Mouse (Mus musculus): ENCODE results near the gene Il17rd. TPM values are rescaled to one million over a fixed set of nuclear protein-coding genes. Genes with fewer than 3 reads are reported as not detected.

Gene Il17rd
- 1 to 10 TPM; 3.6 to 5.7 TPM for total RNA-seq (2021)

DNA sequence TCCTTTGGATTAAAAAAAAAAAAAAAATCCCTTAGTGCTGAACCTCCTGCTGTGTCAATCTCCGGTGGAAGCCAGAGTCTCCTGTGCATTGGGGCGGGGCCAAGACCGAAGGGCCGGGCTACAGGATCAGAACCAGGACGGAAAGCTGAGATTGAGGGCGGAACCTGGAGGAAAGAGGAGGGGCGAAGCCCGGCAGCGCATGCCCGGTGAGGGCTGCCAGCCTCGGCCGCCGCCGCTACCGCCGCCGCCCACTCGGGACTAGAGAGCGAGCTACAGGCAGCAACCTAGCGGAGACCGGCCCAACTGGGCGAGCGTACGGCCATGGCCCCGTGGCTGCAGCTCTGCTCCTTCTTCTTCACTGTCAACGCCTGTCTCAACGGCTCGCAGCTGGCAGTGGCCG lies at the start of gene Il17rd:
TSS of gene Il17rd (plus strand) at position 159 of the 400 bp plus-strand sequence.
- intact Hi-C loops (cut with DNase I): no loop called here
- peak; percentile 92 for DNase-seq (ENCODE audit: low spot score)

DNA sequence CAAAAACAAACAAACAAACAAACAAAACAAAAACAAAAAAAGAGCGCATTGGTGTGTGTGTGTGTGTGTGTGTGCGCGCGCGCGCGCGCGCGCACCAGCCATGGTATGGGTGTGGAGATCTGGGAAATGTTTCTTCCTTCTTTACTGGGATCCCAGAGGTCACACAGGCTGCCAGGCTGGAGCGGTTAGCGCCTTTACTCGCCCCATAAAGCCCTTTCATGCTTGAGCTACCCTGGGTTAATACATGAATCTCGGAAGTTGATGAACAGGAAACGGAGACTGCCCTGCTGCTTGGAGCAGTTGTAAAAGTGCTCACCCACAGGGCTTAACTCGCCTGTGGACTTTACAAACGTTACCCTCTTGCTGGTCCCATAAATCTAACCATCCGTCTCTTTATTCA lies 47.1 kb upstream of the Il17rd start:
- intact Hi-C loops (cut with DNase I): loop anchor here (5.0 kb wide), 1 partner anchor 41 kb away; no protein-coding TSS in a partner anchor
- no peak for DNase-seq (ENCODE audit: low spot score)

DNA sequence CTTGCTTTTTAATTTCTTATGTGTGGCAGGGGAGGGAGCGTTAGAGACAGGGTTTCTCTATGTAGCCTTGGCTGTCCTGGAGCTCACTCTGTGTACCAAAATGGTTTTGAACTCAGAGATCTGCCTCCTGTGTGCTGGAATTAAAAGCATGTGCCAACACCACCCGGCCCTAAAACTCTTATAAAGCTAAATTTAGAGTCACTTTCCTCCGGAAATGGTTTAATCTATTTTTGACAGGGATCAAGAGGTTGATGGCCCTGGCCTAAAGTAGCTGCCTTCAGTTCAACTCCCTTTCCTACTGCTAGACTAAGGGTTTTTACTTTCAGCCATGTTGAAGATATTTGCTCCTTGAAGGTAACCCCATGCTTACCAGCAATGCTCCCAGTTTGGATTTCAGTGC lies 45.3 kb upstream of the Il17rd start:
- intact Hi-C loops (cut with DNase I): loop anchor here (5.0 kb wide), 1 partner anchor 39 kb away; no protein-coding TSS in a partner anchor
- DNase-seq (ENCODE audit: low spot score): no peak

DNA sequence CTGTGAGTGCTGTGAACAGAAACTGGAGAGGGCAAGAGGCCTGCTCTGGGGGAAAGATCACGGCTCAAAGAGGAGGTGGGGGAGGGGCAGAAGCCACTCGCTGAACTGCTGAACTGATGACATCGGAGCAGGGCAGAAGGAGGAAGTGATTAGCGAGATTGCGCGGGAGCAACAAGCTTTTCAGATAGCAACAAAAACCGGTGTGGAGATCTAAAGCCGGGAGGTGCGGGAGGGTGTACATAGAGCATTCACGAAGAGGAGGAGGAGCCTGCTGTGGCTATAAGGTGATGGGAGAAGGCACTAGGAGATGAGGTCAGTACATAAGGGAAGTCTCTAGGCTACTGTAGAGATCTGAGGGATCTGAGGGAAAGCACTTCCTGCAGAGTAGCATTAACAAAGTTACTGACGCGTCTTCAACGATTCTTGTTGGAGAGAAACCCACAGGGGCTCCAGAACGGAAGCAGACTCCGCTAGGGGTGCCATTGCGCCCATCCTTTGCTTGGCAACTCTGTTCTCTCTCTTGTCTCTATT lies 44.5 kb upstream of the Il17rd start, which contains the start of gene Hesx1:
TSS of gene Hesx1 (plus strand) at position 206 of the 531 bp plus-strand sequence.
- intact Hi-C loops (cut with DNase I): loop anchor here (5.0 kb wide), 1 partner anchor 38 kb away; no protein-coding TSS in a partner anchor
- no peak for DNase-seq (ENCODE audit: low spot score)

DNA sequence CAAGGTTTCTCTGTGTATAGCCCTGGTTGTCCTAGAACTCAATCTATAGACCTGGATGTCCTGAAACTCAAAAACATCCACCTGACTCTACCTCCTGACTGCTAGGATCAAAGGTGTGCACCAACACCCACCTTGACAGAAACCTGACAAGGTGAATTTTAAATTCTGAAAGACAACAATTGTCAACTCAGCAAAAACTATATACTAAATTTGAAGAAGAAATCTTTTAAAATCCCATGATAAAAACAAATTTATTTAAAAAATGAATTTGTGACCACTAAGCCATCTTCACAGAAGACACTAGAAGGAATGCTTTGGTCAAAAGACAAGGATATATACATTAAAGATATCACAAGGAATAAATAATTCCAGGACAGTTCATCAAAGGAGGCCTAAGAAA lies 42.5 kb upstream of the Il17rd start:
- no peak for DNase-seq (ENCODE audit: low spot score)
- intact Hi-C loops (cut with DNase I): no loop called here

DNA sequence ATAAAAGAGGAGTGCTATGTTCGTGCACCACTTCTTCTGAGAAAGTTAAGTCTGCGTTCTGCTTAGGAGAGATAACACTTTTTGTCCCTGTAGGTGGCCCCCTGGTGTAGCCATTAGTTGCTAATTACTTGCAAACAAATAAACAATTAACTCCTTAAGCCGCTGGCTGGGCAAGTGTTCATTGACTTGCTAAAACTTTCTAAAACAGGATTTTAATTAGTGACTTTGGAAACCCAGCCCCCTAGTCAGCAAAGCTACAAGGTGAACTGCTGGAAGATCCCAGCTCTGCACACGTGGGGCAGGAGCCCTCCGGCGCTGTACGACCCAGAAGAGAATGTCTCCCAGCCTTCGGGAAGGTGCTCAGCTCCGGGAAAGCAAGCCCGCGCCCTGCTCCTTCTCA lies 38.4 kb upstream of the Il17rd start:
- intact Hi-C loops (cut with DNase I): no loop called here

DNA sequence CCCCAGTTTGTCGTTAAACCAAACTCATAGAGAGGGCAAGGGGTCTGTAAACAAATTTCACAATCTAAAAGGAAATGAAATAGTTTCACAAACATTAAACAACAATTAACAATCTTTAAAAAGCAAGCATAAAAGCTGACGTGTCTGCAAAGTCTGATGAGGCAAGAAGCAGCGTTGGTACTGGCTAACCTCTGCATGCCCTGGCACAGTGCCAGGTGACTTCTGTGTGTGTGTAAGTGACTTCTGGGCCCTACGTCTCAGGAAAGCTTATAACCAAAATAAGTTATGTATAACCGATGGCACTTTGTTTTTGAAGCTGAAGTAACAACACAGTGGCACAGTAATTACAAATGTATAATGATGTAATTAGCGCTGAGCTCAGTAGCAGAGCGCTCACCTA lies 33.8 kb upstream of the Il17rd start:
- no peak for DNase-seq (ENCODE audit: low spot score)
- intact Hi-C loops (cut with DNase I): no loop called here

More for the DNA sequence above, 38.4 kb upstream of the Il17rd start:
- DNase-seq (ENCODE audit: low spot score): no peak

DNA sequence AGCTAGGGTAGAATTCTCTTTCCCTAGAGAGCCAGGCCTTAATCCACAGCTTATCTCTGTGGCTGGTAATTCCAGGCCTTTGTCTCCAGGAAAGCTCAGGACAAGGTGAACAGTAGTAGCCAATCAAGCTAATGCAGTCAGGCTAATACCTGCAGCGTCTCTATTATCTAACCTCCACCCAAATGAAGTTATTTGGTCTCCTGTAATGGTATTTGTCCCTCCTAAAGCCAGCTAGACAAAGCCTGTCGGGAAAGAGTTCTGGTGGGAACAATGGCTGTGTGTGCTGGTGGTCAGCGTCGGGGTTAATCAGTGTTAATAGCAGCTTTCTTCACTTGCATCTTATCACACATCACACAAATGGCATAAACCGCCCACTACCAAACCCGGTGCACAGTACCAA lies 32.8 kb upstream of the Il17rd start:
- intact Hi-C loops (cut with DNase I): no loop called here

DNA sequence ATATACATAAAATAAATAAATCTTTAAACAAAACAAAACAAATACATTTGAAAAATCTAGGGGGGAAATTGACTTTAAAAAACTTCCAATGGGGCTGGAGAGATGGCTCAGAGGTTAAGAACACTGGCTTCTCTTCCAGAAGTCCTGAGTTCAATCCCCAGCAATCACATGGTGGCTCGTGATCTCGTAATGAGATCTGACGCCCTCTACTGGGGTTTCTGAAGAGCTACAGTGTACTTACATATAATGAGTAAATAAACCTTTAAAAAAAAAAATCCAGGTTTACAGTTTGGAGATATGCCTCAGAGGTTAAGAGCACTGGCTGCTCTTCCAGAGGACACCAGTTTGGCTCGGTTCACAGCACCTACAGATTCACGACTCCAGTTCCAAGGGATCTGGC lies 27.2 kb upstream of the Il17rd start:
- DNase-seq (ENCODE audit: low spot score): no peak
- intact Hi-C loops (cut with DNase I): no loop called here

More for the DNA sequence above, 32.8 kb upstream of the Il17rd start:
- DNase-seq (ENCODE audit: low spot score): no peak

DNA sequence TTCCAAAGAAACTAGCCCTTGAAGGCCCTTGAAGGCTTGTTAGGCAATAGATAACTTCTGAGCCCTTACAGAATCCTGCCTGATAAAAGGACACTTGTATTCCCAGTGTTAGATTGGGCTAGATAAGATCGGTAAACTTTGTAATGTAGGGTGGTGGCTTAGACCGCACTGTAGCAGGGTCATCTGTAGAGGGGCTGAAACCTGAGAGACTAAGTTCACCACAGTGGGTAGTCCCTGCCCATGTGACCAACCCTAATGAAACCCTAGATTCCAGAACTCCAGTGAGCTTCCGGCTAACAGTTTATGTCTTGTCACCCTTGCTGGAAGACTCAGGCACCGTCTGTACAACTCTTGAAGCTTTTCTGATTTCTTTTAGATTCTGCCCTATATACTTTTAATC lies 25.1 kb upstream of the Il17rd start:
- DNase-seq (ENCODE audit: low spot score): no peak
- intact Hi-C loops (cut with DNase I): no loop called here

DNA sequence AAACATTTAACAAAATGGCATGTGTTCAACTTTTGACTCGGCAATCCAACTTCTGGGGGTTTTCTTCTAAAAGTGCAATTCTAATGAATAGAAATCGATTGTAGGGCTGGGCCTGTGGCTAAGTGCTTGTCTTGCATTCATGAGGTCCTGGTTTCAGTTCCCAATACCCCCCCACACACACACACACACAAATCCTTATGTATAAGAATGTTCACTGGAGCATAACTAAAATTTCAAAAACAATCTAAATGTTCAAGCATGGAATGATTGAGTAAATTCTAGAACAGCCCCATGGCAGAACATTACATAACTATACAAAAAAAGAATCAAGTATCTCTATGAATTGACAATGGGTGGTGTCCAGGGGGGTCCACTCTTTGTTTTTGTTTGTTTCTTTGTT lies 20.8 kb upstream of the Il17rd start:
- intact Hi-C loops (cut with DNase I): no loop called here
- DNase-seq (ENCODE audit: low spot score): no peak

DNA sequence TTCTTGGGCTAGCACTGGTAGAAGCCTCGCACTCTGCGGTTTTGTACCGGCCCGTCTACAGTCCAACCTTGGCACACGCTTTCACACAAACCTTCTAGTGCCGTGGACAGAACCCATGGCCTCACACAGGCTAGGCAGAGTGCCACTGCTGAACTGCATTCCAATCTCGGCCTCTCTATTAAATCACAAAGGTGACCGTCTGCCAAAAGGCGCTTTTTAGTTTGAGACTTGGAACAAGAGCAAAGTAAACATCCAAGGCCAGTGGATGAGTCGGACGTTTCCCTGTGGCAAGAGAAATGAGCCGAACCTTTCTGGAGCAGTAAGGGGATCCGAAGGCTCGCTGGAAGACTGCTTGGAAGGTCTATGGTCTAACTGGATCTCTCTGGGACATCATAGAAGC lies 18.9 kb upstream of the Il17rd start:
- intact Hi-C loops (cut with DNase I): loop anchor here (5.0 to 10.0 kb wide), 2 partner anchors 33 to 355 kb away; partner anchors contain the start of gene Pde12
- no peak for DNase-seq (ENCODE audit: low spot score)

DNA sequence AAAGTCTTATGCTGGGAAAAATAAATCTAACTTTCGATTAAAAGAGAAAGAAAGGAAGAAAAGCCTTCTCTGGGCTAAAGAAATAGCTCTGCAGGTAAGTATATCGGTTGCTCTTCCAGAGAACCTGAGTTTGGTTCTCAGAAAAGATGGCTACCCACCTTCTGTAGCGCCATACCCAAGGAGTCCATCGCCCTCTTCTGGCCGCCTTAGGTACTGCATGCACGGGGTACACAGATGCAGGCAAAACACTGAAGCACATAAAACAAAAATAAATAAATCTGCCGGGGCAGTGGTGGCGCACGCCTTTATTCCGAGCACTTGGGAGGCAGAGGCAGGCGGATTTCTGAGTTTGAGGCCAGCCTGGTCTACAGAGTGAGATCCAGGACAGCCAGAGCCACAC lies 15.9 kb upstream of the Il17rd start:
- no peak for DNase-seq (ENCODE audit: low spot score)
- intact Hi-C loops (cut with DNase I): loop anchor here (5.0 to 10.0 kb wide), 2 partner anchors 36 to 358 kb away; partner anchors contain the start of gene Pde12

DNA sequence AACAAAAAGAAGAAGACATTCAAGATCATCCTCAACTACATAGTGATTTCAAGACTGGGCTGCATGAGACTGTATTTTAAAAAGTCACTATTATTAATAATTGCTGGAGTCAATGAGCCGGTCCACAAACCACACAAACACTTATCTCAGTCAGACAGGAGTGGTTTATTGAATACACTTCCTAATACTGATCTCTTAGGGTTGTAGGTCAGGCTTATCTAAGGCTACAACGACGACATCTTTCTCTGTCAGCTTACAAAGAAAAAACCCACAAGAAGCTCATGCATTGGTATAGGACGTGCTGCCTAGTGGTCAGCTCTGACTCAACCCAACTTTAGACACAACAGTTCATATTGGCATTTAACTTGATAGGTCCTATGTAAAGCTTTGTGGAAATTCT lies 14.1 kb upstream of the Il17rd start:
- intact Hi-C loops (cut with DNase I): loop anchor here (5.0 to 10.0 kb wide), 2 partner anchors 37 to 360 kb away; partner anchors contain the start of gene Pde12
- DNase-seq (ENCODE audit: low spot score): no peak

DNA sequence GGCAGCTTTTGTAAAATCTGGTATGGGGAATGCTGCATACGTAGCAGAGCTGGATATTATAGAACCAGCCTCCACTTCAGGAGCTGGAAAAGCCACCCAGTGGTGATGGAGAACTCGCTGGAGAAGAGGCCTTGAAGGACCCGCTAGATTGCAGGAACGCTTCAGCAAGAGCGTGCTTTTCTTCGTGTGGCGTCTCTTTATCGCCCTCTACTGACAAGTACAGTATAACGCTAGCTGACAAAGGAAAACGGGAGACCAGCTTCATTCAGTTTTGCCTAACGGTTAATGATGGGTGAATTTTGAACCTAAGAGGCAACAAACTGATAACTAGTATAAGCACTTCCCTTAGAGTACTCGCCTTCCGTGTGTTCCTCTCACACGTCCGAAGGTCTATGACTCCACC lies 9.0 kb upstream of the Il17rd start:
- intact Hi-C loops (cut with DNase I): loop anchor here (2.0 to 10.0 kb wide), 5 partner anchors 37 to 365 kb away; partner anchors contain the start of genes Hesx1 and Pde12
- DNase-seq (ENCODE audit: low spot score): no peak

DNA sequence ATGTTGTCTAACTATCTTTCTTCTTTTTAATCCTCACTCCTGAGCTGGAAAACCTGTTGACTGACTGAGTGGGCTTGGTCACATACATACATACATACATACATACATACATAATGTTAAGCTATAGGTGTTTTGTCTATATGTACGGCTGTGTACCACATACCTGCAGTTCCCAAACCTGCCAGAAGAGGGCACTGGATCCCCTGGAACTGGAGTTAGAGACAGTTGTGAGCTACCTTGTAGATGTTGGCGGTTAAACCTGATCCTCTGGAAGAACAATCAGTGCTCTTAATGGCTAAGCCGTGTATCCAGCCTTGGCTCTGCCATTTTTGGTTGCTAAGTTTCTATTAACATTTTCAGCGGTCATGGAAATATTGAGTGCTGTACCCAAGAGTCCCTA lies 7.6 kb upstream of the Il17rd start:
- intact Hi-C loops (cut with DNase I): loop anchor here (1.0 to 5.0 kb wide), 4 partner anchors 36 to 154 kb away; partner anchors contain the start of gene Hesx1
- peak; percentile 26 for DNase-seq (ENCODE audit: low spot score)

DNA sequence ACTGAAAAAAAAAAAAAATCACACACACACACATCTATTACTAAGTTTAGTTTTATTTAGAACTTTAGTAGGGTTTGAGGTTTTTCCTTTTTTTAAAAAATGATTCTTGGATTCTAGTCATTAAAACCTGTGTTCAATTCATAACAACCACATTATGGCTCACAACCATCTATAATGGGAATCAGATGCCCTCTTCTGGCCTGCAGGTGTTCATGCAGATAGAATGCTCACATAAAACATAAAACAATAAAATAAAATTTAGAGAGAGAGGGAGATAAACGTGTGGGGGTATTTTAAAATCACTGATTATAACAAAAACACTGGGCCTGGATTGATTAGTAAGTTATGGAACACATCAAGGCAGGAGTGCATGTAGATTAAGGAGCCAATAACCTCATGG lies 1.2 kb upstream of the Il17rd start:
- intact Hi-C loops (cut with DNase I): no loop called here

DNA sequence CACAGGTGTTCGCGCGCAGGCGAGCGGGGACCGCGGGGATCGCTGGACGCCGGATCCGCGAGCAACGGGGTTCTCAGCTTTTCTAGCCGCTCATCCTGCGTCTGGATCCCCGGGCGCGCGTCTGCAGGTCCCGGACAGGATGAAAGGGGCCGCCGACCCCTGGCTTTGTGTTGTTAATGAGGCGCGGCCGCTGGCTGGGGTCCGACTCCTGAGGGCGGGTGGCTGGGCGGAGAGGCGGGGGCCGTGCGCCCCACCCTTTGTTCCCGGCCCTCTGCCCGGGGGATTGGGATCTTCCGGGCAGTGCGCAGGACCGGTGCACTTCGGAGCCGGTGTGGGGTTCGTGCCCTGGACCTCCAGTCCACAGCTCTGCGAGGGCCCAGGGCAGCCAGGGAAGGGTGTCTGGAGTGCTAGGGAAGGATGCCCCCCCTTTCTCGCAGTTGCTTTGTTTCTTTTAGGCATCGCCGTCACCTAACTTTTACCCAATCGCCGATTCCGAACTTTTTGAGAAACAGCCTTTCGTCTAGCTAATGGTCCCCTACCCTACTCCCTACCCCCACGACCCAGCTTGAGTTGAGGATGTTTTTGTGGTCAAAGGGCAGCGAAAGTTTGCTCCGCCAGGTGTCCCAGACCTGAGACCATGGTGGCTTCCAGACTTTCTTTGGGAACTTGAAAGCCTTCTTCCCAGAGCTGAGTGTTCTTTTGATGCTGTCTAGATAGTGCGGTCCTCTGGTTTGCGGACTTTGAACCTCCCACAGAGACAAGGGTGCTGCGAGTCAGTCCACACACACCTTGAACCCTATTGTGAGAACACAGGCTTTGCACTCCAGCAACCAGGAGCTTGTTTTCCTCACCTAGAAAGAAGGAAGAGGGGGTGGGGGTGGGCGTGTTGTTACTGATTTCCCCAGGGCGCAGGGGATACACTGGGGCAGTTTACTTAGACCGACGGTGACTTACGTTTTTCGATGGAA lies 824 bp downstream of the Il17rd start:
- intact Hi-C loops (cut with DNase I): loop anchor here (5.0 to 10.0 kb wide), 2 partner anchors 38 to 385 kb away; partner anchors contain the start of gene Fam208a
- DNase-seq (ENCODE audit: low spot score): peak; percentile 26

More for the DNA sequence above, 1.2 kb upstream of the Il17rd start:
- no peak for DNase-seq (ENCODE audit: low spot score)

DNA sequence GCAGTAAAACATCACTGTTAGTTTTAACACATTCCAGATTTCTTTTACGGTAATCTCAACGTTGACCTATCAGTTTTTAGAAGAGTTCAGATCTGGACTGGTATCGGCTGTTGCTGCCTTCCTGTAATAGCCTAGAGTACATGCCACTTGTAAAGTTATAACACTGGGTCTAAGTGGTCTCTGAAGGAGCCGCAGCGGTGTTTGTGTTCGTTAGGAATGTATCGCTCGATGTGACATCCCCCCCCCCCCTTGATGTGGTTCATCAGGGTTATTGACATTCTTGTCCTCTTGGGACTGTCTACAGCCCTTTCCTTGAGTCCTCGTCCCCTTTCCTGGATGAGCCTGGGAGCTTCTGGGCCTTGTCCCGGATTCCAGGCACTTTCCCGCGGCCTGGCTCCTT lies 1.7 kb downstream of the Il17rd start:
- intact Hi-C loops (cut with DNase I): loop anchor here (5.0 to 10.0 kb wide), 2 partner anchors 37 to 384 kb away; partner anchors contain the start of gene Fam208a
- no peak for DNase-seq (ENCODE audit: low spot score)

DNA sequence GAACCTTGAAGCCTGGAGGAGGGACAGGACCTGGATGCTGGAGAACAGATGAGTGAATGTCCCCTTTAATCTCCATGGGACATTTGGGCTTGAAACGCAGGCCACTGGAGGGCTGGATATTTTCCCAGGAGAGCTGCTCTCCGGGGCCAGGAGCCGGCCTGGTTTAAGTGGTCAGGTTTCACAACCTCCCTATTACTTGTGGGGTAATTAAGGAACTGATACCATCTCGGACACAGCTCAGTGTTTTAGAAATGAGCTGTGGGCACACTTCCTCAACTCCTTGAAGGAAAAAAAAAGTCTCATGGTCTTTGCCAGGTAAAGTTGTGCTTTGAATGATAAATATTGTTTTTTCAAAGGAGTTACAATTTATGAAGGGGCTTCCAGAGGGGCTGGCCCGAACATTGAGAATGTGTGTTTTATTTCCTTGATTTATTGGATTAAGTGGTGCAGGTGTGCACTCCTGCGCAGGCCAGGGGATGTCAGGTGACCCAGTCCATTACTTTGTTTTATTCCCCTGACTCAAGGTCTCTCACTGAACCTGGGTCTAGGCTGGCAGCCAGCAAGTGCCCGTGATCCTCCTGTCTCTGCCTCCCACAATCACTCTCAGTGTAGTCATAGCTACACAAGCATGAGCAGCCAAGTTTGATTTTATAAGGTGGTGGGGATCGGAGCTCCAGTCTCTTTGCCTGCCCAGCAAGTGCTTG lies 3.7 kb downstream of the Il17rd start:
- DNase-seq (ENCODE audit: low spot score): no peak
- intact Hi-C loops (cut with DNase I): loop anchor here (5.0 to 10.0 kb wide), 2 partner anchors 35 to 382 kb away; partner anchors contain the start of gene Fam208a

Measured in heart, postnatal 25 days (tissue).